Mouse (Mus musculus) liver, embryonic 14.5 days (tissue): ENCODE measurements around the gene Nt5dc3.

Experiments
- CTCF ChIP-seq: IDR thresholded peaks from 2 replicates; pipeline ENCODE4 v1.5.1; 2016; ENCODE audit warnings: antibody characterized with exemption, low read depth, control low read depth
- EP300 ChIP-seq: IDR thresholded peaks from 2 replicates; pipeline ENCODE4 v1.6.1; 2016; ENCODE audit warnings: antibody characterized with exemption, low read depth

- TF ChIP-seq CTCF: no peak
- TF ChIP-seq EP300: no peak
These were observed 28.6 kb downstream of the Nt5dc3 start for GRCm38 (mm10) chr10:86807362-86807761.
